Mouse (Mus musculus) heart, embryonic 16.5 days (tissue): Measurements from ENCODE around the gene Cntn4. TPM values are rescaled to one million over a fixed set of nuclear protein-coding genes. Genes with fewer than 3 reads are reported as not detected.

Source experiments
- ATAC-seq: fragments of 200-750 bp; cut with Nextera tagmentation; replicated peaks from 2 replicates; pipeline ENCODE4 v1.8.0; 2017; ENCODE audit warnings: moderate number of reproducible peaks; ENCODE audit not compliant: insufficient read depth, low FRiP score; ENCODE audit errors: extremely low read depth
- H3K27ac ChIP-seq: fragments of 300-500 bp; sonication (generic); 2 replicates; pipeline ENCODE4 v1.5.1; 2014; ENCODE audit warnings: mild to moderate bottlenecking, low read length, control low read depth, moderate library complexity
- H3K27me3 ChIP-seq: fragments of 300-500 bp; sonication (generic); 2 replicates; pipeline ENCODE4 v1.6.1; 2014; ENCODE audit warnings: low read length, mixed read lengths; ENCODE audit not compliant: control insufficient read depth, insufficient read depth
- H3K36me3 ChIP-seq: fragments of 300-500 bp; sonication (generic); 2 replicates; pipeline ENCODE4 v1.6.1; 2014; ENCODE audit not compliant: control insufficient read depth, insufficient read depth
- H3K4me1 ChIP-seq: fragments of 300-500 bp; sonication (generic); 2 replicates; pipeline ENCODE4 v1.6.1; 2014; ENCODE audit warnings: low read length, mixed read lengths; ENCODE audit not compliant: control insufficient read depth, insufficient read depth
- H3K4me2 ChIP-seq: fragments of 300-500 bp; sonication (generic); 2 replicates; pipeline ENCODE4 v1.6.1; 2014; ENCODE audit warnings: low read depth, mild to moderate bottlenecking, control low read depth, low read length
- H3K4me3 ChIP-seq: fragments of 300-500 bp; sonication (generic); 2 replicates; pipeline ENCODE4 v1.5.1; 2014; ENCODE audit warnings: mild to moderate bottlenecking, control low read depth, low read length
- H3K9ac ChIP-seq: fragments of 300-500 bp; sonication (generic); 2 replicates; pipeline ENCODE4 v1.6.1; 2014; ENCODE audit warnings: low read length, control low read depth
- H3K9me3 ChIP-seq: fragments of 300-500 bp; sonication (generic); replicated peaks from 2 replicates; pipeline ENCODE4 v1.6.1; 2016; ENCODE audit warnings: low read length; ENCODE audit not compliant: control insufficient read depth
- WGBS: fragments of 180-500 bp; shearing (Covaris S2); extraction: QIAGEN DNeasy Blood & Tissue Kit; methylation state at CpG from one replicate; pipeline ENCODE4 v1.1.7; 2014; 5-methylcytosine and 5-hydroxymethylcytosine counted together
- polyA plus RNA-seq: library from polyadenylated mRNA; unstranded; fragments of >200 nt; fragmentation: Nextera tagmentation; extraction: Ambion mirVana; gene quantifications from 2 replicates; pipeline ENCODE4 v1.2.1, GENCODE M21; 2015

Gene Cntn4
- polyA plus RNA-seq: 0.28 and 0.60 TPM in 2 replicates

DNA sequence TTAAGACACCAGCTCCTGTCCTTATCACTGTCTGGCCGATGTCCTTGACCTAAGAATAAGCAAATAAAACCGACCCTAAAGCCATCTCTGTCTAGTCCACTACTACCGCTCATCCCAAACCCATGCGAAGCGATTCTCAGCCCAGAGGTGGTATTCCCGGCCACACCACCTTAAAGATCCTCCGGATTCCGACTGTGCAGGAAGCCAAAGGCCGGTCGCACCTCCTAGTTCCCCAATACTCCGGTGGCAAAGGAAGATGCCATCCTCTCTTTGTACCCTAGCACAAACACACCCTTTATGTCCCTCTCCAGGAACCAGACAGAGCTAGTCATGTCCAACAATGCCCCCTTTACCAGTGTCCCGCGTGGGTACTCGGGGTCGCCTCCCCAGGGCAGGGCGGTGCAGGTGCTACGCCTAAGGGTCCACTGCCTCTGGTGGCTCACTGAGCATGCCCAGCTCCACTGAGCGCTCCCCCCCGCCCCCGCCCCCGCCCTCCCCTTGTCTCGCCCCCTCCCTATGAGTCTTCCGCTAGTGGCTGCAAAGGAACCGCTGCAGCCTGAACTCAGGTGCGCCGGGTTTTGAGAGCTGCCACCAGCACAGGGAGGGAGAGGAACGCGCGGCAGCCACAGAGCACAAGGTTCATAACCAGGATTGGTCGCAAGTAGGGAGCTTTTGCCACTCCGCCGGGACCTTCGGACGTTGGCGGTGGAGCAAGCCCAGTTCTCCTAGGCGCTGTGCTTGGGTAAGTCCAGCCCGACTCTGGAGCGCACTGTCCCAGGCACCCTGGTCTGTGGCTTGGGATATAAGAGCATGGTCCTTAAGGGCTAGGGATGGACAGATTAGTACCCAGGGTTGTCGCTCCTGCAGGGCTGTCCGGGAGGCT lies at the start of gene Cntn4:
Gene Cntn4, plus strand, starts transcription at position 512 of the 883 bp plus-strand sequence.
- no peak within 1 kb of the TSS for H3K27ac ChIP-seq
- peaks cover 33% of the 10 kb centered on the region for H3K27me3 ChIP-seq
- no peak within 1 kb of the TSS for H3K9ac ChIP-seq
- H3K4me3 ChIP-seq: peak within 1 kb of the TSS; percentile 30
- peaks cover 2% of the 10 kb centered on the region; the same call in 1 of the 2 replicates for H3K4me1 ChIP-seq
- no peaks in the 10 kb centered on the region for H3K9me3 ChIP-seq
- no peaks in the 10 kb centered on the region for H3K36me3 ChIP-seq
- peak within 1 kb of the TSS; percentile 50 for H3K4me2 ChIP-seq
- ATAC-seq: no peak
- WGBS: 3% methylated on average over 39 of the region's 40 CpGs

DNA sequence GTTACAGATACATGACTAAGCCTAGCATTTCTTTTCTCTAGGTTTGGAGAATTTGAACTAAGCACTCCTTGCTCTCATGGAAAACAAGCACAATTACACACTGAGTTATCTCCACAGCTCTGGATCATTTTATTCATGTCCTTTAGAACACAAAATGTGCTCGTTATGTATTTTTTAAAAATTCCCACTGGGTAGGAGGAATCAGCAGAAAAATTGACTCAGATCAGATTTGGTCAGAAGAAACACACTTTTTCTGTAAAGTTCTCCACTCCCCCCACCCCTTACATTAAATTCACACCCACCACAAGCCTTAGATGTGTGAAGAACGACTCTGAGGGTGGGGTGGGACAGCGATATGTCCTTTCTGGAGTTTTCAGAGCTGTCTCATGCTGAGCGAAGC lies 3.2 kb upstream of the Cntn4 start:
- Histone ChIP-seq H3K9ac (no peak overlapping the region), H3K27ac (no peak overlapping the region), H3K4me3 (no peak overlapping the region), H3K4me2 (no peak overlapping the region), H3K36me3 (no peaks in the 10 kb centered on the region), H3K9me3 (no peaks in the 10 kb centered on the region), H3K27me3 (peaks cover 27% of the 10 kb centered on the region), H3K4me1 (peaks cover 2% of the 10 kb centered on the region; the same call in 1 of the 2 replicates)
- no peak for ATAC-seq
- 67% methylated on average over 4 of the region's 4 CpGs for WGBS

DNA sequence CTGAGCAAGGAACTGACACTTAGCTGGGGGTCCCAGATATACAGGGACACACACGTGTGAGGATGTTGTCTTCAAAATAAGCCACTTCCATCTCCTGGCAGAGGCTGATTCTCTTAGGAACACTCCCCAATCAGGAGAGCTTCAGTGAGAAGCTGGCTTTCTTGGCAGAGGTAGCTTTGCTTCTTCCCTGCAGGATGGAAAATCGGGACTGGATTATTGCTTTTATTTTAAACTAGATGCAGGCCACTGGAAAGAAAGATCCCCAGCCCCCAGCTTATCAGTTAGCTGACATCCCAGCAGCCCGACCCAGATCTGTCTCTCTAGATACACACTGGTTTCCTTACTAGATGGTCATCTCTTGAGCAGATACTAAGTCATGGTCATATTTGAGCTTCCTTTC lies 2.4 kb upstream of the Cntn4 start:
- WGBS: 38% methylated on average over 3 of the region's 3 CpGs
- H3K27ac ChIP-seq: no peak overlapping the region
- no peaks in the 10 kb centered on the region for H3K36me3 ChIP-seq
- H3K27me3 ChIP-seq: peaks cover 33% of the 10 kb centered on the region
- no peak for ATAC-seq
- H3K4me1 ChIP-seq: peaks cover 2% of the 10 kb centered on the region; the same call in 1 of the 2 replicates
- H3K9ac ChIP-seq: no peak overlapping the region
- H3K4me2 ChIP-seq: no peak overlapping the region
- H3K9me3 ChIP-seq: no peaks in the 10 kb centered on the region
- H3K4me3 ChIP-seq: no peak overlapping the region

DNA sequence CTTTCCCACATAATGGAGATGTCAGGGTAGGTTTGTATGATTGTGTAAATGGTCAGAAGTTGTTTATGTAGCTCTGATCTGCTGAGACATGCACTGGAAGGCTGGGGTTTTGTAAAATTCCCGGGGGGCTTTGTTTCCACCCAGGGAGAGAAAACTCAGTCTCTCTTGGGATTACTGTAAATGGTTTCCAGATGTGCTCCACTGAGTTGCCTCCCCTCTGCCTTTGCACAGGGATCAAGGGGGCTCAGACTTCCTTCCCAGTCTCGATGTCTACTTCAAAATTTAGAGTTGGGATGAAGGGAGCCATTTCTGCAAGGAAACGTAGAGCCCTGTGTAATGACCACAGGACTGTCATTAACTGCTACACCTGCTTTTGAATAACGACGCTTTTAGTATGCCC lies 823 bp upstream of the Cntn4 start:
- Histone ChIP-seq H3K4me2 (no peak overlapping the region), H3K27ac (no peak overlapping the region), H3K36me3 (no peaks in the 10 kb centered on the region), H3K4me1 (peaks cover 2% of the 10 kb centered on the region; the same call in 1 of the 2 replicates), H3K27me3 (peaks cover 33% of the 10 kb centered on the region), H3K9ac (no peak overlapping the region), H3K9me3 (no peaks in the 10 kb centered on the region), H3K4me3 (no peak overlapping the region)
- ATAC-seq: no peak
- 30% methylated on average over 5 of the region's 5 CpGs for WGBS

DNA sequence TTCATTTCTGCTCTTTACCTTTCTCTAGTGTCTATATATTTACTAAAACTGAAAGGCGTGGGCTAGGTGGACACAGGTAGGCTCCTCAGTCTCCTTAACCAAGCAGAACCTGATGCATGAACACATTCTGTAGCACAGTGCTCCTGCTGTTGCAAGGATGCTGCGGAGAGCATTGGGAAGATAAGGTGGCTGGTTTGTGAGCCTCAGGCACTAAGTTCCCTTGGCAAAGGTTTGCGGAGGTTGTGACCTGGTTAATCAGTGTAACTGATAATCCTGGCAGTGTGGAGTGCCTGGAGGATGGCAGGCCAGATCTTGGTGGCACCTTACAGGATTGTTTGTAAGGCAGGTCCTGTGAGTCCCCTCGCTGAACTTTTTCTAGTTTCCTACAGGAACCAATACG lies 1.3 kb downstream of the Cntn4 start:
- Histone ChIP-seq H3K4me3 (no peak overlapping the region), H3K4me2 (no peak overlapping the region), H3K36me3 (no peaks in the 10 kb centered on the region), H3K9me3 (no peaks in the 10 kb centered on the region), H3K9ac (no peak overlapping the region), H3K4me1 (peaks cover 2% of the 10 kb centered on the region; the same call in 1 of the 2 replicates), H3K27me3 (peaks cover 33% of the 10 kb centered on the region), H3K27ac (no peak overlapping the region)
- 11% methylated on average over 5 of the region's 5 CpGs for WGBS
- ATAC-seq: no peak

DNA sequence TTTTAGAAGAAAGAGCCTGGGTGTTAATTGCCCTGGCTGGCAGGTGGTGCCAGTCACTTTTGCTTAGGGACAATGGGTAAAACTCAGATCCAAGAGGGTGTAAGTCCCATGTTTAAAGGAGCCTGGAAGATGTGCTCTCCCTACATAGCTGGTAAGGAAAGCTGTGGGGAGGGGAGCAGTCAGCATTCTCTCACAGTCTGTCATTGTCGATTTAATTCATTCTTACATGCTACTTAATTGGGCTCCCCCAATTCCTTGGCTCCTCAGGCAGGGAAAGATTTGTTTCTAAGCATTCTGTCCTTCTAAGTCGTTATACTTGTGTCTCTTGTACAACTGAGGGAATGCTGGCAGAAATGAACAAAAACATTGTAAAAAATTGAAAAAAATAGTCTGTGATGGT lies 4.0 kb downstream of the Cntn4 start:
- no peak for ATAC-seq
- Histone ChIP-seq H3K36me3 (no peaks in the 10 kb centered on the region), H3K9me3 (no peaks in the 10 kb centered on the region), H3K27me3 (peaks cover 33% of the 10 kb centered on the region), H3K27ac (no peak overlapping the region), H3K4me3 (no peak overlapping the region), H3K4me1 (peaks cover 2% of the 10 kb centered on the region; the same call in 1 of the 2 replicates), H3K4me2 (no peak overlapping the region), H3K9ac (no peak overlapping the region)
- WGBS: 50% methylated on average over 2 of the region's 2 CpGs

DNA sequence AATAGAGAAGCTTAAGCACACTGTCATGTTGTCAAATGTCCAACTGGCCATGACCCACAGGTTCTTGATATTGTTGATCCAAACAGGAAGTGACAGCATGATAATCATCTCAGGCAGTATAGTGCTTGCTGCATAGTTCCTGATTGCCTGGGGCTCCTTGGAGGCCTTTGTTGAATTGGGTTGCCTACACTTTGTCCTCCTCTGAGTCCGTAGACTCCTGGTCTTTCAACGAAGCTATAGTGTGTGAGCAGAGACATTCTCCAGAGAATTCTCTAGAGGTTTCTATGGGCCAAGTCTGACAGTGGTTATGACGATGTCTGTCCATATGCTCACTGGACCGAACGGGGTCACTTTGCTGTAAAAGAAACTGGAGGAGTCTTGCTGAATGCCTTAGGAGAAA lies 5.8 kb downstream of the Cntn4 start:
- WGBS: 70% methylated on average over 5 of the region's 5 CpGs
- Histone ChIP-seq H3K9me3 (no peaks in the 10 kb centered on the region), H3K4me1 (no peaks in the 10 kb centered on the region), H3K27me3 (peaks cover 15% of the 10 kb centered on the region), H3K27ac (no peak overlapping the region), H3K4me3 (no peak overlapping the region), H3K36me3 (no peaks in the 10 kb centered on the region), H3K4me2 (no peak overlapping the region), H3K9ac (no peak overlapping the region)
- no peak for ATAC-seq

DNA sequence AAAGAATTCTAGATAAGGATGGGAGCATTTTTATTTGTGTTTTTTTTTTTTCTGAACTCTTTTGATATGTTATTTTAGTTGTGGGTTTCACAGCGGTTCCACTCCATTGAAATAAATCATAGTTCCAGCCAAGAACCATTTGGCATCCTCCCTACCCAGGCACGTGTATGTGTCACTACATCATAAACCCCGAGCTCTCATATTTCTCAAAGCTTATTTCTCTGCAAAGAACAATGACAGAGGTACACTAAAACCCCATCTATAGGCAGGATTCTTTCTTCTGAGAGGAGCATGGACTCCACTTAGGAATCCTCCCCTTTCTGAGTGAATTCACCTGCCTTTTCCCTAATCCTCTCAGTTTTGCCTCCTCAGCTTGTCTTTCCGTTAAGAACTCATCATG lies 6.7 kb downstream of the Cntn4 start:
- WGBS: 48% methylated on average over 4 of the region's 4 CpGs
- Histone ChIP-seq H3K27ac (no peak overlapping the region), H3K4me2 (no peak overlapping the region), H3K27me3 (peaks cover 7% of the 10 kb centered on the region), H3K9ac (no peak overlapping the region), H3K9me3 (no peaks in the 10 kb centered on the region), H3K4me3 (no peak overlapping the region), H3K36me3 (no peaks in the 10 kb centered on the region), H3K4me1 (no peaks in the 10 kb centered on the region)
- ATAC-seq: no peak

DNA sequence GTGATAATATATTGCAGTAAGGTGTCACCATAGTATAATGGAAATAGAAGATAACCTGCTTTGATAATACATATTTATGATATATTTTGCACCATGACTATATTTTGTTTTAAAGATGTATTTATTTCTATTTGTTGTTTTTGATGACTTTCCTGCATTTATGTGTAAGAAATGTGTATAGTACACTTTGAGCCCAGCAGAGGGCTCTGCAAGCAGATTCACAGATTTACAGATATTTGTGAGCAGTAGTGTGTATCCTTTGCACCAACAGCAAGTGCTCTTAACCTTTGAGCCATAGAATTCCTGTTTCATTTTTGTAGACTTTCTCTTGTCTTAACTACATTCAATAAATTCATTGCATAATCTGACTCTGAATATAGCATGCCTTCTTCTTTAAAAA lies 10.7 kb downstream of the Cntn4 start:
- no peaks in the 10 kb centered on the region for H3K27me3 ChIP-seq
- ATAC-seq: no peak

More for the DNA sequence above, 10.7 kb downstream of the Cntn4 start:
- Histone ChIP-seq H3K4me3 (no peak overlapping the region), H3K27ac (no peak overlapping the region), H3K9me3 (no peaks in the 10 kb centered on the region), H3K36me3 (no peaks in the 10 kb centered on the region), H3K4me1 (no peaks in the 10 kb centered on the region), H3K4me2 (no peak overlapping the region), H3K9ac (no peak overlapping the region)
